Mouse (Mus musculus): ENCODE results near the gene Usp40. TPM values are rescaled to one million over a fixed set of nuclear protein-coding genes. Genes with fewer than 3 reads are reported as not detected.

The Usp40 gene
- total RNA-seq, 1 experiment, result 10.4 TPM

DNA sequence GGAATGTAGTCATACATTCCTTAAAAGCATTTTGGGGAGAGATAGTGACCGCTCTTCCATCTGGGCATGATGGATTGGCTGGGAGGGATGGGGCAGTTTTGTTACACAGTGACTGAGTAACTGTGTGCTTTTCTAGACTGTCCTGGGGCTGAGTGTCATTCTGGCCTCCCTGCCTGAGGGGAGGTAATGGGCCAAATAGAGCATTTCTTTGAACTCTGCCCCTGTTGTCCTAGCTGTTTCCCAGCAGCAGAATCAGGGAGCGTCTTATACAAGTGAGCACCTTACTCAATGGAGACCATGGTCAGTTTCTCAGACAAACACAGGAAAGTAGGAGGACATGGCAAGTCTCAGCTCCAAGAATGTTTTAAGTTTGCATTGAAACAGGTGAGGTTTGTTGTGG is 111.4 kb downstream of the Usp40 start:
- Histone ChIP-seq H3K4me1 (ENCODE audit: control insufficient read depth in 2 of 2, insufficient read depth in 2 of 2, low read length in 2 of 2, poor library complexity in 1 of 2) (no peaks in the 10 kb centered on the region; a peak in 1 of 4 replicates), H3K36me3 (ENCODE audit: control insufficient read depth, insufficient read depth, low read length, poor library complexity, severe bottlenecking) (no peaks in the 10 kb centered on the region), H3K27ac (ENCODE audit: insufficient read depth, low read depth, low read length, poor library complexity, severe bottlenecking) (no peak overlapping the region), H3K9me3 (ENCODE audit: control insufficient read depth, insufficient read depth, low read depth, low read length) (no peaks in the 10 kb centered on the region), H3K9ac (ENCODE audit: insufficient read depth, low read depth, low read length, poor library complexity, severe bottlenecking) (no peak overlapping the region), H3K4me3 (ENCODE audit: insufficient read depth in 1 of 2, low read depth in 1 of 2, low read length in 2 of 2, poor library complexity in 1 of 2, severe bottlenecking in 1 of 2) (no peak overlapping the region)
- no peak for TF ChIP-seq CHD2 (IDR thresholded peaks at IDR 0.05; ENCODE audit: low read depth, low read length)
- TF ChIP-seq ZNF384 (IDR thresholded peaks at IDR 0.05; ENCODE audit: low read depth, low read length), result no peak
- no peak for TF ChIP-seq HCFC1 (IDR thresholded peaks at IDR 0.05; ENCODE audit: borderline replicate concordance, insufficient read depth, low read length)
- no peak for TF ChIP-seq ZC3H11A (IDR thresholded peaks at IDR 0.05; ENCODE audit: borderline replicate concordance, low read depth, low read length)
- no peak for TF ChIP-seq MAFK (IDR thresholded peaks at IDR 0.05; ENCODE audit: insufficient read depth, low read depth, low read length)
- in situ Hi-C loops (cut with MboI; ENCODE audit: low sequenced_read_pairs in 2 of 2, unreplicated experiment in 2 of 2), result no loop called here
- DNase-seq (ENCODE audit: low read depth, low spot score), result no peak

Other genes with a start within 250 kb of the Usp40 start
- 1.3 and 1.7 TPM in 2 replicates for gene Sag, start 204.9 kb downstream of the Usp40 start, total RNA-seq (2012; rRNA removed)
- 37.4 and 45.1 TPM in 2 replicates for gene Dgkd, start 155.3 kb downstream of the Usp40 start, total RNA-seq (2012; rRNA removed)
- not detected in 2 replicates for gene Ugt1a10, start 46.8 kb upstream of the Usp40 start, total RNA-seq (2012; rRNA removed)
- not detected in 2 replicates for gene Ugt1a9, start 62.2 kb upstream of the Usp40 start, total RNA-seq (2012; rRNA removed)
- not detected in 2 replicates for gene Ugt1a8, start 79.3 kb upstream of the Usp40 start, total RNA-seq (2012; rRNA removed)
- gene Ugt1a7c, start 86.5 kb upstream of the Usp40 start, total RNA-seq (2012; rRNA removed), result 0.09 TPM in 1 of 2 replicates, not detected in the other
- 0.11 and 0.13 TPM in 2 replicates for gene Ugt1a6b, start 94.7 kb upstream of the Usp40 start, total RNA-seq (2012; rRNA removed)
- gene Ugt1a6a, start 126.3 kb upstream of the Usp40 start, total RNA-seq (2012; rRNA removed), result 0.11 TPM in 1 of 2 replicates, not detected in the other
- not detected in 2 replicates for gene Ugt1a5, start 157.5 kb upstream of the Usp40 start, total RNA-seq (2012; rRNA removed)
- not detected in 2 replicates for gene Ugt1a2, start 192.1 kb upstream of the Usp40 start, total RNA-seq (2012; rRNA removed)
- gene Dnajb3, start 197.2 kb upstream of the Usp40 start, total RNA-seq (2012; rRNA removed), result 1.7 and 1.8 TPM in 2 replicates
- gene Ugt1a1, start 203.4 kb upstream of the Usp40 start, total RNA-seq (2012; rRNA removed), result not detected in 2 replicates
- gene Mroh2a, start 218.4 kb upstream of the Usp40 start, total RNA-seq (2012; rRNA removed), result 0.42 and 0.76 TPM in 2 replicates